Mouse (Mus musculus): ENCODE measurements at regions not wholly inside any gene's neighbourhood (a gene's known extent, or its start where the extent isn't known, plus 50 kb on each side); places are given as distances from the start of the nearest gene placed in this dataset.

DNA sequence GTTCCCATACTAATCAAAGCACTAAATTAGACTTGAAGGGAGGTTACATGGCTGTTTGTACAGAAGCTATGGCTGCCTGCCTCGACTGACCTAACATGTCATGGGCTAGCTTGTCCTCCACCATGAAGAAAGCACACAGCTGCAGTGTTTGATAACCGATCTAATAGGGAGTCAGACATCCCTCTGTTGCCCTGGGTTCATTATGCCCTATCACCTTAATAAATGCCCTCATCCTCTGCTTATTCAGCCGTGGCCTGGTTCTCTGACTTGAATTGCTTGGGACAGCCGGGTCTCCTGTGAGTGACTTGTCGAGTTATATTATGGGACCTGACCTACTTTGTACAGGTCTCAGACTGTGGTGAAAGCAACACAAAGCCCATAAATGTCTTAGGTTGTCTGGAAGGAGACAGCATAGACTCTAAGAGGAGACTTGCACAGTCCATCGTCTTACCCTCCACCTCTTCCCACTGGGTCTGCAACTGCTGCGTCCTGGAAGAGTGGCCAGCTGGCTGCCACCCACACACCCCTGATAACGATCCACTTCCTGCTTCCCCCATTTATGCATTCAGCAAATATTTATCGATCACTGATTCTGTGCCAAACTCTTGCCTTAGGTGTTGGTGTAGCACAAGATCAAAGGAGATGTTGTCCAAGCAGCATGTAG, 161.2 kb upstream of the 3110018I06Rik start:
- DNase-seq, result no peak

- no peak for DNase-seq
Measured at GRCm38 (mm10) chr12:107328986-107329385, 159.4 kb upstream of the 3110018I06Rik start.

GRCm38 (mm10) chr12:107334366-107334765, 154.1 kb upstream of the 3110018I06Rik start:
- DNase-seq, result no peak

GRCm38 (mm10) chr12:107335106-107335505, 153.3 kb upstream of the 3110018I06Rik start:
- DNase-seq, result no peak

DNA sequence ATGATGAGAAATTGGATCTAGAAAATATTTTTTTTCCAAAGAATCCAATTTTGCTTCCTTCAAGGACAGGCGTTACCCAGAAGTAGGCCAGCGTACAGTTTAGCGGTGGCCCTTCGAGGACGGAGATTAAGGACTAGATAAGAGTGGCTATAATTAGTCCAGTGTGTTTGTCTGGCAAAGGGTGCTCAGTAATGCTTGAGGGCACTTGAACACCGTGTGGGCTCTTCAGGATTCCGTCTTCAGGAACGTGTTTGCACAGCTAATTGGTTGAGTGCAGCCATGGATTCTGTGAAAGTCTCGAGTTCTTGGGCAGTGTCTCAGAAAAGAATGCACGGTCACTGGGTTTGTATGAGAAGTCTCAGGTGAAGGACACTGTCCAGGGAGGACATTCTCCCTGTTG, 149.7 kb upstream of the 3110018I06Rik start:
- DNase-seq, result no peak

GRCm38 (mm10) chr12:107356211-107356610, 132.2 kb upstream of the 3110018I06Rik start:
- DNase-seq, result no peak

DNA sequence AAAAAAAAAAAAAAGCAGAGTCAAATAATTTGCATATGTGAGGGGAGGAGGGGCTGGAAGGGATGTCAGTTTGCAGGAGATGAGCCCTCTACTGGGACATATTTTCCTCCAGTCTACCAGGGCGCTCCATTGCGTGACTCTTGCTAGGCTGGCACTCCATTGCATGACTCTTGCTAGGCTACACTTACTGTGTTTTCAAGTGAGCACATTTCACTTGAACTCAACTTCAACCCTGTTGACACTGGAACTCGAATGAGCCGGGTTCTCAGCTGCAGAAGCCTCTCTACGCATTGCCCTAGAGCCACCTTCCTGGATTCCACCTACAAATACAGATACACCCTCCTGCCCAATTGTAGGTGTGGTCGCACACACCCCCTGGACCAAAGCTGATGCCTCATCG, 131.5 kb upstream of the 3110018I06Rik start:
- DNase-seq, result no peak

DNA sequence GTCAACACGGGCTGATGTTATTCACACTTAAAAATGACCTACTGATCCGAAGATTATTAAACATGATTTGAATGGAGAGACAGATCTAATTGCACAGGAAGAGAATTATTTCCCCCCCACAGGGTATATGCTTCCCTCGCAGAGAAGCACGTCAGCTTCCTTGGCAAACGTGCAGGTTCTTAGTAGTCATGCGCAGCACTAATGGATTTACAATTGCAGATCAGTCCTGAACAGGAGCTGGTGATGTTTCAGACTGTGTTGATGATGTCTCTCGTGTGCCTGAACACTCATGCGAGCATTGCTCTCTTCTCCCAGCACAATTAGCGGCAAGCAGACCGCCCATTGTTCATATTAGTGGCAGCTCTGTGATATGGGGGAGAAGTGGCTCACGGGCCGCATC, 127.9 kb upstream of the 3110018I06Rik start:
- no peak for DNase-seq

- no peak for DNase-seq
Measured at GRCm38 (mm10) chr12:107361606-107362005, 126.8 kb upstream of the 3110018I06Rik start.

GRCm38 (mm10) chr12:107362120-107362519, 126.3 kb upstream of the 3110018I06Rik start:
- no peak for DNase-seq

DNA sequence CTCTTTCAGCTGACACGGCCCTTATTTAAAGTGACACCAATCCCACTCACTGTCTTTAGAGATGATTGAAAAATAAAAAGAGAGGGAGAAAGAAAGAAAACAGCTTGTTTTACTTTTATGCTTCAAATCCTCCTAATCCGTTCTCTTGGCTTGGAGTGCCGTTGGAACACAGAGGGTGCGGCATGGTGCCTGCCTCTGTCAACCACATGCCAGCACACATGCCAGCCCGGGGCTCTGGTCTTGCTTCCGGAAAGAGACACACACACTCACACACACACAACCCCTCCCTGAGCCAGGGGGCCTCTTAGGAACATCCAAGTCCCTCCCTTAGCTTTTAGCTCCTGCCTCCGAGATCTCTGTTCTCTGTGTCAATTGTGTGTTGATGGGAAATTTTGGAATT, 116.2 kb upstream of the 3110018I06Rik start:
- DNase-seq, result no peak

- no peak for DNase-seq
Measured at GRCm38 (mm10) chr12:107392050-107392795, 96.2 kb upstream of the 3110018I06Rik start.

DNA sequence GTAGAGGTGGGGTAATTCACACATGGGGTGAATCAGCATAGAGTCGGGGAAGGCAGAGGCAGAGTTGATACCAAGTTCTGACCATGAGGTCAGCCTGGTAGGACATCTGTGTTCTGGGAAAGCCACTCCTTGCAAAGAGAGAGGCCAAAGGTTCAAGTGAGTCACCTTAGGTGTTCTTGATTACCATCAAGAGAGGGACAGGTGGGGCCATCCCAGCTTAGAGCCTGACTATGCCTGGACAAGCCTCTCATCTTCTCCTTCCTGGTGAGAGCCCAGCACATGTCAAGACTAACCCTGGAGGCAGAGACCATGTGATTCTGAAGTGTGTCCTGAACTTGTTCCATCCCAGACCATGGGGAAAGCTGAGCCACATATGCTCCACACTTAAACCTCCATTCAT, 94.0 kb upstream of the 3110018I06Rik start:
- no peak for DNase-seq

DNA sequence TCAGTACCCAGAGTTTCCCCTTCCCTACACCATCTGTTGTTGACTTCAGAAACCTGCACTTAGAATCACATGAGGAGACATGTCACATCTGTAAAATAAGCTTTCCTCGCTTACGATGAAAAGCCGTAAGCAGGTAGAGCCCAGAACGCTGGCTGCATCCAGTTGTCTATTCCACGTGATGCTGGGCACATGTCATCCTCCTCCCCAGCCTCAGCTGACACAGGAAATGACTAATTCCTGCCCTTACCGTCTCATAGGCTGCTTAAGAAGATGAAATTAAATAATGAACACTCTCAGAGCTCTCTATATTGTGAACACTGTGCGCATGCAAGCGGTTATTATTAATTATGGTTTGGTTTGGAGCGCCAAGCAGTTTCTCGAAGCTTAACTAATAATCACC, 83.6 kb upstream of the 3110018I06Rik start:
- DNase-seq, result no peak

GRCm38 (mm10) chr12:107423923-107424322, 64.5 kb upstream of the 3110018I06Rik start:
- no peak for DNase-seq

DNA sequence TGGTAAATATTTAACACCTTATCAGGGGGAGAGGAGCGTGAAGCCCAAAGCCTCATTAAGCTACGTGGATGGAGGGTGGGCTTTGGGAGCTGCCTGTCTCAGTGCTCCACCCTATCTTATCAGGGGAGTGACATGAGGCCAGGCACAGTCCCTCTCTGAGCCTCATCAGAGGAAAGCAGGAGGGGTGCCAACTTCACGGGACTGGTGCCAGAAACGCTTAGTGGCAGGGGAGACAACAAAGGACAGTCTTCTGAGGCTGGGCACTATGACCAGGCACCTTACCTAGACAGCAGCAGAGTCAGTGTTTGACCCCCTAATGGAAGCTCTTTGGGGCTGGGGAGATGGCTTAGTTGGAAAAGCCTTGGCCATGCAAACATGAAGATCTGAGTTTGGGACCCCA, 49.9 kb upstream of the 3110018I06Rik start:
- DNase-seq, result no peak

Measured in kidney, adult 8-10 months (tissue).